Mouse (Mus musculus) hindbrain, embryonic 12.5 days (tissue): ENCODE measurements around the gene Cln5. TPM values are rescaled to one million over a fixed set of nuclear protein-coding genes. Genes with fewer than 3 reads are reported as not detected.

Experiments used
- ATAC-seq: fragments of 200-750 bp; cut with Nextera tagmentation; 2 replicates; pipeline ENCODE4 v1.8.0; 2017; ENCODE audit warnings: moderate TSS enrichment; ENCODE audit not compliant: low FRiP score
- H3K27ac ChIP-seq: fragments of 300-500 bp; sonication (generic); 2 replicates; pipeline ENCODE4 v1.5.1; 2016; ENCODE audit warnings: mild to moderate bottlenecking
- H3K27me3 ChIP-seq: fragments of 300-500 bp; sonication (generic); 2 replicates; pipeline ENCODE4 v1.6.1; 2016; ENCODE audit warnings: mild to moderate bottlenecking
- H3K36me3 ChIP-seq: fragments of 300-500 bp; sonication (generic); 2 replicates; pipeline ENCODE4 v1.6.1; 2016; ENCODE audit warnings: mild to moderate bottlenecking
- H3K4me1 ChIP-seq: fragments of 300-500 bp; sonication (generic); 2 replicates; pipeline ENCODE4 v1.6.1; 2016
- H3K4me2 ChIP-seq: fragments of 300-500 bp; sonication (generic); replicated peaks from 2 replicates; pipeline ENCODE4 v1.6.1; 2016; ENCODE audit warnings: mild to moderate bottlenecking
- H3K4me3 ChIP-seq: fragments of 300-500 bp; sonication (generic); 2 replicates; pipeline ENCODE4 v1.5.1; 2016; ENCODE audit warnings: mild to moderate bottlenecking
- H3K9ac ChIP-seq: fragments of 300-500 bp; sonication (generic); 2 replicates; pipeline ENCODE4 v1.6.1; 2016; ENCODE audit warnings: mild to moderate bottlenecking, moderate library complexity
- H3K9me3 ChIP-seq: fragments of 300-500 bp; sonication (generic); replicated peaks from 2 replicates; pipeline ENCODE4 v1.6.1; 2016; ENCODE audit warnings: mild to moderate bottlenecking
- WGBS: fragments of 180-500 bp; shearing (Covaris S2); methylation state at CpG from one replicate; pipeline ENCODE4 v1.1.7; 2016; 5-methylcytosine and 5-hydroxymethylcytosine counted together
- polyA plus RNA-seq: library from polyadenylated mRNA; unstranded; fragments of >200 nt; fragmentation: Nextera tagmentation; extraction: Ambion mirVana; gene quantifications from 2 replicates; pipeline ENCODE4 v1.2.1, GENCODE M21; 2016

Gene Cln5
- polyA plus RNA-seq, 1 experiment from 2014 or later: 23.0 TPM

DNA sequence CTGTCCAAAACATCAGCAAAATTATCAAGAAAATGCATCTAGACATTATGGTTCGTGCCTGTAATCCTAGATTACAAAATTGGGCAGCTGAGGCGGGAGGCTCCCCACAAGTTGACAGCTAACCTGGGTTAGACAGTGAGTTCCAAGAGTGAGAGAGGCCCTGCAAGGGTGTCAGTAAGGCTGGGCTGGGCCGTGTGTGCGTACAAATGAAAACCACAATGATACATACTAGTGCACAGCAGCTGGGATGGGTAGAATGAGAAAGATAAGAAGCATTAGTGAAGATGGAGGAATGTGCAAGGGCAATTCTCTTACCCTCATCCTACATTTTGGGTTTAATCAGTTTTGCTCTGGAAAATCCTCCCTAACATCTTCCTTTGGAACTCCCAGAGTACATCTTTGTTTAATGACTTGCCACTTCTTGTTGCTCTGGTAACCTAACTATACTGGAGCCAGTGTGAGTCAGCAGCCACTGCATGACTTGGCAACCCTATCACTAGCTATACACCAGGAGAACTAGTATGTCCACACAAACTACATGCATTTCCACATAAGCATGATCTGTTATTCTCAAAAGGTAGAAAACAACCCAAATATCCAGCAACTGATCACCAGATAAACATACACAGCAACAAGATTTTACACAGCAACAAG lies 16.8 kb downstream of the Cln5 start:
- ATAC-seq: no peak
- Histone ChIP-seq H3K27me3 (no peaks in the 10 kb centered on the region), H3K4me2 (no peak overlapping the region), H3K36me3 (peaks cover 56% of the 10 kb centered on the region), H3K9me3 (no peaks in the 10 kb centered on the region), H3K27ac (no peak overlapping the region), H3K4me3 (no peak overlapping the region), H3K4me1 (no peaks in the 10 kb centered on the region), H3K9ac (no peak overlapping the region)
- WGBS: 95% methylated on average over 4 of the region's 4 CpGs

DNA sequence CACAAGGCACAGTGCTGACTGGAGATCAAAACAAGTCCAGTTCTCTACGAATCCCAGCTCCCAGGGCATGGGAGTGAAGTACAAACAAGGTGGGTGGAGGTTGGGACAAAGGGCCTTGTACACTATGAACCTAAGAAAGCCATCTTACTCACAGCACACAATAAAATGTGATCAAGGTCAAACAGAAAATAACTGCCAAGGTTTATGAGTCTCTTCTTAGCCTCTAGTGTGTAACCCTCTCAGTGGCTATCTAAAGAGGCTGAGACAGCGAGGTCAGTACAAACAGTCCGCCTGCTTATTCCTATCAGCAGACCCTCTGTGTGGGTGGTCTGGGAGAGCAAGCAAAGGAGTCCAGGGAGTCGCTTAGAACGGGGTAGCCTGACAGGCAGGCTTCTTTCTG lies 17.8 kb downstream of the Cln5 start:
- no peak overlapping the region for H3K27ac ChIP-seq
- WGBS: 94% methylated on average over 5 of the region's 5 CpGs
- no peak for ATAC-seq
- H3K4me2 ChIP-seq: no peak overlapping the region
- peaks cover 57% of the 10 kb centered on the region for H3K36me3 ChIP-seq
- H3K4me3 ChIP-seq: no peak overlapping the region
- no peak overlapping the region for H3K9ac ChIP-seq
- H3K4me1 ChIP-seq: no peaks in the 10 kb centered on the region
- H3K9me3 ChIP-seq: no peaks in the 10 kb centered on the region
- H3K27me3 ChIP-seq: no peaks in the 10 kb centered on the region

DNA sequence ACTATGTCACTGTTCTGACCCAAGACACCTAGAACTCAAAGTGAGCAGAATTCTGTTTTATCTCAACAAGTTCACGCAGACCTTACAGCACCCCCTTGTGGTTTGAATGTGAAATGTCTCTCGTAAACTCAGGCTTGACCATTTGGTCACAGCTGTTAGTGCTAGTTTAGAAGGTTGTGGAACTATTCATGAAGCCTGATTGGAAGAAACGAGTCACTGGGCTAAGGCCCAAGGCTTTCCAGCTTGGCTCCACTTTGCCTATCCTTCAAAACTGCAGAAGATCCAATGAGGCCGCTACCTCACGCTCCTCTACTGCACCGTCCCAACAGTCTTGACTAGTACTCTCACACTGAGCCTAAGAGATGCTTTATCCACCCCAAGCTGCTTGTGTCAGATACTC lies 18.6 kb downstream of the Cln5 start:
- Histone ChIP-seq H3K9ac (no peak overlapping the region), H3K4me3 (no peak overlapping the region), H3K4me2 (no peak overlapping the region), H3K27ac (no peak overlapping the region), H3K9me3 (no peaks in the 10 kb centered on the region), H3K4me1 (no peaks in the 10 kb centered on the region), H3K27me3 (no peaks in the 10 kb centered on the region), H3K36me3 (peaks cover 54% of the 10 kb centered on the region)
- 0 out of 2 replicates have a peak, but pooled peaks have one; percentile 16 for ATAC-seq
- 72% methylated on average over 6 of the region's 6 CpGs for WGBS

DNA sequence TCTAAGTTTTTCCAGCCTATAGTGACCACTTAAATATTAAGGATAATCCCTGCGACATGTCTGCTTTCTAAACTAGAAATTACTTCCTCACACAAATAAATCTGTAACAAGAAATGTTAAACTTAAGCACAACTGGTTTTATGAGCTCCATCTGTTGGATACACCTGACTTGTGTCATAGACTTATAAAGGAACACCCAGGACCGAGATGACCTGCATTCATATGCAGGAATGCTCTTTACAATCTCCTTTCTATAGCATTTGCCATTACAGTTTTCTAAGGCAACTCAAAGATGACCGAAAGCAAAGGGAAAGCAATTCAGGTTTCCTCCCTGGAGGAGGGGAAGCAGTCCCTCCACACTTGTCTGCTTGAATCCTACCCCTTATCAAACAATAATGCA lies 23.2 kb downstream of the Cln5 start:
- peaks cover 30% of the 10 kb centered on the region for H3K36me3 ChIP-seq
- H3K27ac ChIP-seq: no peak overlapping the region
- ATAC-seq: no peak
- 86% methylated on average over 3 of the region's 3 CpGs for WGBS
- H3K4me1 ChIP-seq: peaks cover 20% of the 10 kb centered on the region
- no peak overlapping the region for H3K4me3 ChIP-seq
- no peak overlapping the region for H3K9ac ChIP-seq
- H3K27me3 ChIP-seq: no peaks in the 10 kb centered on the region
- H3K4me2 ChIP-seq: no peak overlapping the region
- H3K9me3 ChIP-seq: no peaks in the 10 kb centered on the region

DNA sequence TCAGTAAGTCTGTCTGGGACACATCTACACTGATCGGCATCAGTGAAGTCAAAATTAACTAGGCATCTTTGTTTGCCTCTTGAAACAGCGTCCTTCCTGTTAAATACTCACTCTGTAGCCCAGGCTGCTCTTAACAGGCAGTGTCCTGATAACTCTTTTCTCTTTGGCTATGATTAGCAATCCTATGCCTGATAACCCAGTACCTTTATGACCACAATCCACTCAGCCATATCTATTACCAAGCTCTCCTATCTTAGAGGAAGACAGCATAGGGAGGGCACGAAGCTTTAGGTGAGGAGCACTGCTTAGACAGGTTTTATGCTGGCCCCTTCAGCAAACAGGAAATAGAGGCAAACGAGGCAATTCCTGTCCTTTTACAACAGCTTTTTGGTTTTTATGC lies 23.7 kb downstream of the Cln5 start:
- Histone ChIP-seq H3K4me3 (no peak overlapping the region), H3K27me3 (no peaks in the 10 kb centered on the region), H3K4me1 (peaks cover 20% of the 10 kb centered on the region), H3K9me3 (no peaks in the 10 kb centered on the region), H3K9ac (no peak overlapping the region), H3K4me2 (no peak overlapping the region), H3K27ac (no peak overlapping the region), H3K36me3 (peaks cover 28% of the 10 kb centered on the region)
- ATAC-seq: no peak
- 82% methylated on average over 4 of the region's 4 CpGs for WGBS

DNA sequence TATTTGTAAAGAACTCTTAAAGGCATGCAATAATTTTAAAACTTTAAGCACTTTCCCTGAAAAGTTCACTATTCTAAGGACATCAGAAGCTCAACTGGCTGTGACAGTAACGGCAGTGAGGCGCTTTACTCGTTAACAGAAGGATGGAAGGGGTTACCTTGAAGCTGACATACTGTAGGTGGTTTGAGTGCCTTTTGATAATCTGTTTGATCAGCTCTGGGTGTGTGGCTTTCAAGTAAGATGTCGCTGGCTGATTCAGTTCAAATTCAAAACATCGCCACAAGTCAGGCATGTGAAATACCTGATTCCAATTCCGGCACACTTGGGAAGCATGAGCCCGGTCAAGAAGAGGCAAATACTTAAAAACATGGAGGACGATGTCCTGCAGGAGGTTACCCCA lies 25.0 kb downstream of the Cln5 start:
- no peak overlapping the region for H3K9ac ChIP-seq
- H3K36me3 ChIP-seq: peaks cover 25% of the 10 kb centered on the region
- no peak overlapping the region for H3K4me3 ChIP-seq
- no peak overlapping the region for H3K4me2 ChIP-seq
- H3K4me1 ChIP-seq: peaks cover 20% of the 10 kb centered on the region
- WGBS: 95% methylated on average over 8 of the region's 8 CpGs
- no peak overlapping the region for H3K27ac ChIP-seq
- no peak for ATAC-seq
- no peaks in the 10 kb centered on the region for H3K9me3 ChIP-seq
- H3K27me3 ChIP-seq: no peaks in the 10 kb centered on the region

DNA sequence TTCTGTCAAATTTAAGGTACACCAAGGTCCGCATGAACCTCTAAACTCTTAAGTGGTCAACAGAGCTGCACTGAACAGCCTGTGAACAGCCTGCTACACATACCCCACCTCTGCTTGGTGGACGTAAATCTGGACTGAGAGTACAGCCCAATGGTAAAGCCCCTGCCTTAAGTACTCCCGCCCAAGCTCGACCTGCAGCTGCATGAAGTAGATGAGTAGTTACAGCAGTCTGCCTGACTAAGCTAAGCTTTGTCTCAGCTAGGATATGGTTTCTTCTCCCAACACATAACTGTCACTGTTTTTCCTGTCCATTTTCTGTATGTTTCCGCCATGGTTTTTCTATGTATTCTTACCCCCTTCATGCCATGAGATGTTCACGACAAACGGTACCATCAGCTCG lies 25.8 kb downstream of the Cln5 start:
- no peak for ATAC-seq
- Histone ChIP-seq H3K4me1 (peaks cover 20% of the 10 kb centered on the region), H3K9ac (no peak overlapping the region), H3K27me3 (no peaks in the 10 kb centered on the region), H3K9me3 (no peaks in the 10 kb centered on the region), H3K4me2 (no peak overlapping the region), H3K27ac (no peak overlapping the region), H3K36me3 (peaks cover 22% of the 10 kb centered on the region), H3K4me3 (no peak overlapping the region)
- WGBS: 91% methylated on average over 8 of the region's 8 CpGs

DNA sequence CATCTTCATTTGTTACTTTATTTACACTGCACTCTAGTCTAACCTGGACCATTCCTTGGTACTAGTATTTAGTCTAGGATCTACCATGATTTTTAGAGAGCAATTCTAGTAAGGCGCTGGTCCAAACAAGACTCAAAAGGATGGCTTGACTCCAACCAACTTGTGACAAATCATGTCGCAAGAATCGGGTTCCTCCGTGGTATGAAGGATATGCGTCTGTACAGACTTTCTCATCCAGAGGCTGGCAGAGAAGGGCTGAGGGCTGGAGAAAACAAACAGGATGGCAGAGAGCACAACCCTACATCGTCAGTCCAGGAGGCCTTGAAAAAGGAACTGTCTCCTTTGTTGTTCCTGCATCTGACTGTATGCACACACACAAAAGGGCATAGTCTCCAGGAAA lies 26.6 kb downstream of the Cln5 start:
- no peak overlapping the region for H3K27ac ChIP-seq
- H3K9me3 ChIP-seq: no peaks in the 10 kb centered on the region
- no peaks in the 10 kb centered on the region for H3K27me3 ChIP-seq
- peaks cover 20% of the 10 kb centered on the region for H3K4me1 ChIP-seq
- no peak for ATAC-seq
- H3K9ac ChIP-seq: no peak overlapping the region
- H3K4me2 ChIP-seq: 0 out of 2 replicates have a peak overlapping the region, but pooled peaks have one; percentile 1
- H3K36me3 ChIP-seq: peaks cover 14% of the 10 kb centered on the region
- 81% methylated on average over 6 of the region's 6 CpGs for WGBS
- no peak overlapping the region for H3K4me3 ChIP-seq

DNA sequence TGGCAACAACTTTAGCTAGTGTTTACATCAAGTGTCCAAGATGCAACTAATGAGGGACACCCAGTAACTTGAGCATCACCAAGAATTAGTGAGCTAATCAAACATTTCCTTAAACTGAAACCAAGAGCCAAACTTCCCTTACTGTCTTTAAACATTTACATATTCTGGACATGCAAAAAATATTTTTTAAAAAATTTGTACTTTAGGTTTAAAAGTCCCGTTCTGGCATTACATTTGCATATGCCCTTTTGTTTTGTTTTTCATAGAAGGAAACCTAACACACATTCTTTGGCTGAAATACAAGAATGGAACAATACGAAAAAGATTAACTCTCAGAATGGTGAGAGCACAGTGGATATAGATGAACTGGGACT lies 28.2 kb downstream of the Cln5 start:
- peak overlapping the region; percentile 65 for H3K4me2 ChIP-seq
- no peak for ATAC-seq
- H3K27ac ChIP-seq: no peak overlapping the region
- H3K4me1 ChIP-seq: peaks cover 20% of the 10 kb centered on the region
- peak overlapping the region; percentile 85 for H3K4me3 ChIP-seq
- 1% methylated on average over 2 of the region's 2 CpGs for WGBS
- peak overlapping the region; percentile 98 for H3K9ac ChIP-seq
- no peaks in the 10 kb centered on the region for H3K9me3 ChIP-seq
- H3K36me3 ChIP-seq: 0 out of 2 replicates have a peak, but pooled peaks cover 8% of the 10 kb centered on the region
- H3K27me3 ChIP-seq: no peaks in the 10 kb centered on the region

DNA sequence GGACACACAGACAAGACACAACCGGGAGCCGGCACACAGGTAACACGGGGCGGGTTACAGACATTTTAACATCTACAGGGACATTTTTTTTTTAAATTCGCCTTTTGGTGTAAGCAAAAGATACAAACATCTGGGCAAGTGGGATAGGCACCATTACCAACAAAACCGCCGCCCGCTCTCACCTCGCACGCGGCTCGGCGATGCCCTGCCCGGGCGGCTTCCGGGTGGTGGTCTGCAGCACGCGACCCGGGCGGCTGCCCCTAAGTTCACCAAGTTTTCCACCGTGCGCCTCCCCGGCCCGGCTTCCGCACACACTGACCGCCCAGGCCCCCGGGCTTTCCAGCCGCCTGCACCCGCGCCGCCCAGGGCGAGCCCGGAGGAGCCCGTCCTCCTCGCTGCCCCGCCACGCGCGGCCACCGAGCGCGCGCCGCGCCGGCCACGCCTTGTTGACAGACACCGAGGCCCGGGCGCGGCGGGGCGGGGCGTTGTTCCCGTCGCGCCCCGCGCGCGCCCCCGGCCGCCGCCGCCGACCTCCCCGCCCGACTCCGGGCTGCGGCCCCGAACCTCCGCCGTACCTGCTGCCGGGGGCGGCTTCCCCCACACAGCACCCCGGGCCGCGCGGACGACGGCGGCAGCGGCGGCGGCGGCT lies 28.7 kb downstream of the Cln5 start:
- H3K4me2 ChIP-seq: peak overlapping the region; percentile 65
- H3K9me3 ChIP-seq: no peaks in the 10 kb centered on the region
- H3K36me3 ChIP-seq: 0 out of 2 replicates have a peak, but pooled peaks cover 5% of the 10 kb centered on the region
- H3K9ac ChIP-seq: peak overlapping the region; percentile 98
- H3K27me3 ChIP-seq: no peaks in the 10 kb centered on the region
- peak overlapping the region; percentile 98 for H3K27ac ChIP-seq
- H3K4me3 ChIP-seq: peak overlapping the region; percentile 85
- WGBS: under 1% methylated on average over 80 of the region's 86 CpGs
- peak; percentile 84 for ATAC-seq
- peaks cover 20% of the 10 kb centered on the region for H3K4me1 ChIP-seq

DNA sequence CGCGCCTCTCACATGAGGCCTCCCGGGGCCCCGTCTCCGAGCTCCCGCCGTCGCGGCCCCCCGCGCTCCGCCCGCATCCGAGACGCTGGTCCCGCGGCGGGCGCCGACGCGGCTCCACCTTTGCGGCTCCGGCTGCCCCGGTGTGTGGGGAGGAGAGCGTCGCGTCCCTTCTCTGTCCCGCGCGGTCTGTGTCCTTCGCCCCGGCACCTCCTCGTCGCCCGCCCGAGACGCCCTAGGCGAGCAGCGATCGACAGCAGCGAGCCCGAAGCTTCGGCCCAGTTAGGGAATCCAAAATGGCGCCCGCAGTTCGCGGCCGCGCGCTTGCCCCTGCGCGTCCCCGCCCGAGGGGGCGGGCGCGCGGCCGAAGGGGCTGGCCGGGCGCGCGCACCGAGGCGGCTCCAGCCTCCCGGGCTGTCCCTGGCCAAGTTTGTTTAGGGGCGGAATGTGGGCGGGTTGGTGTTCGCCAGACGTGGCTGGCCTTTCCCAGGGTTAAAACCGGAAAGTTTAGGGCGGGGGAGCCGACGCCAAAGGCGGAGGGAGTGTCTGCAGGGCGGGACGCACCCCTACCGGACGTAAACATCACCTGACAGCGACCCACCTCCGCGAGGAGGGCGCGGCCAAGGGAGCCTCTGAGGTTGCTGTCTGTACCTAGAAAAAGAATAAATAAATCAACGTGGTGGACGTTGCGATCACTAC lies 29.4 kb downstream of the Cln5 start, which contains the start of gene Fbxl3:
Gene Fbxl3 (minus strand): TSS at position 329 of the 696 bp plus-strand sequence.
- H3K36me3 ChIP-seq: 0 out of 2 replicates have a peak, but pooled peaks cover 3% of the 10 kb centered on the region
- under 1% methylated on average over 86 of the region's 88 CpGs for WGBS

DNA sequence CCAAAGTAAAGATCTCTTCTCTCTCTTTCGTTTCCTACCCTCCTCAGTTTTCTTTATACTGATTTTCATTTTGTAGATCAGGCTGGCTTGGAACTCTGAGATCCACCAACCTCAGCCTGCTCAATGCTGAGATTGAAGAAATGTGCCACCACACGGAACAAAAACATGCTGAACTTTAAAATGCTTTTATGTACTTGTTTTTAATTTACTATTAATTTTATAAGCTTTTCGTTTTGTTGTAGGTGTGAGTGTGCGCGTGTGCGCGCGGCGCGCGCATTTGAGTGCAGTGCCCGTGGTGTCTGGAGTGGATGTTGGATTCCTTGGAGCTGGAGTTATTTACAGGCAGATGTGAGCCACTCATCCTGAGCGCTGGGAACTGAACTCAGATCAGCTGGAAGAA lies 30.3 kb downstream of the Cln5 start:
- H3K4me2 ChIP-seq: no peak overlapping the region
- 0 out of 2 replicates have a peak, but pooled peaks cover 3% of the 10 kb centered on the region for H3K36me3 ChIP-seq
- no peak overlapping the region for H3K4me3 ChIP-seq
- 86% methylated on average over 13 of the region's 13 CpGs for WGBS
- no peaks in the 10 kb centered on the region for H3K27me3 ChIP-seq
- peak overlapping the region; percentile 23; the same call in 1 of the 2 replicates for H3K27ac ChIP-seq
- no peaks in the 10 kb centered on the region for H3K9me3 ChIP-seq
- no peak overlapping the region for H3K9ac ChIP-seq
- H3K4me1 ChIP-seq: peaks cover 20% of the 10 kb centered on the region
- ATAC-seq: no peak

More for the DNA sequence above, 29.4 kb downstream of the Cln5 start, which contains the start of gene Fbxl3:
- H3K27ac ChIP-seq: peak within 1 kb of the TSS; percentile 98
- peak; percentile 87 for ATAC-seq
- H3K9ac ChIP-seq: peak within 1 kb of the TSS; percentile 98
- H3K4me2 ChIP-seq: peak within 1 kb of the TSS; percentile 65
- peak within 1 kb of the TSS; percentile 85 for H3K4me3 ChIP-seq
- H3K27me3 ChIP-seq: no peaks in the 10 kb centered on the region
- peaks cover 20% of the 10 kb centered on the region for H3K4me1 ChIP-seq
- H3K9me3 ChIP-seq: no peaks in the 10 kb centered on the region
